Mouse (Mus musculus) thymus, adult 2 months (tissue): Measurements from ENCODE around the gene Aldh1a7.

ENCODE experiments used
- CTCF ChIP-seq: fragments of 200-500 bp; IDR thresholded peaks from 2 replicates; pipeline ENCODE4 v1.5.1; 2012; ENCODE audit warnings: mild to moderate bottlenecking, control low read depth, low read length, moderate library complexity, borderline replicate concordance; ENCODE audit not compliant: control insufficient read depth, poor library complexity, insufficient read depth; ENCODE audit errors: extremely low read depth
- POLR2A ChIP-seq: fragments of 200-500 bp; IDR thresholded peaks from 2 replicates; pipeline ENCODE4 v1.6.1; 2012; ENCODE audit warnings: mild to moderate bottlenecking, low read length, control low read depth, moderate library complexity; ENCODE audit not compliant: control insufficient read depth, poor library complexity, insufficient read depth; ENCODE audit errors: extremely low read depth

DNA sequence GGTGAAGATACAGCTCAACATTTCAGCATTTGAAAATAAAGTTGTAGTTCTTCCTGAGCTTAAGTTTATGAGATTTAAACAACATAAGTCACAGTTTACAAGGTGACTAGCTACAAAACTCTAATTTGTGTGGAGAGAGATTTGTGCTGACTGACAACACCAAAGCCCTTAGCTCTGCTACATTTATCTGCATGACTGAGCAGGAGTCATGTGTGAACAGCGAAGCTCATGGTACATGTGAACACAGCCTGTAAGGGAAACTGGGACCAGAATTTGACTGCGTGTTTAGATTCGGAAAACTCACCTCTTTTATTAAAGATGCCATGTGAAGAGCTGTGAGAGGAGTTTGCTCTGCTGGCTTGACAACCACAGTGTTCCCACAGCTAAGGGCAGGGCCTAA, 11.7 kb downstream of the Aldh1a7 start:
- TF ChIP-seq CTCF (no peak), POLR2A (no peak)
